18 mouse cellular contexts compared by ENCODE assay signal in genomic region chr8:26931742-26932141, GRCm38 (mm10).
"Had no signal": no experiment of that assay in that cellular context is flagged by ENCODE, and none has a peak within 500 bp of the region (broad histone marks: within the 10 kb centered on the region; RNA-seq: fewer than 3 reads in every experiment).

No protein-coding gene starts in this region.

- H3K27me3 ChIP-seq: kidney, embryonic 15.5 days; liver, embryonic 13.5 days; midbrain, embryonic 12.5 days; midbrain, embryonic 15.5 days; neural tube, embryonic 12.5 days; neural tube, embryonic 15.5 days had no signal

- ATAC-seq: intestine, postnatal 0 days; midbrain, embryonic 15.5 days had no signal

- H3K36me3 ChIP-seq: kidney, embryonic 15.5 days; liver, embryonic 13.5 days; midbrain, embryonic 12.5 days; midbrain, embryonic 15.5 days; neural tube, embryonic 12.5 days; neural tube, embryonic 15.5 days had no signal

- H3K9me3 ChIP-seq: kidney, embryonic 15.5 days; liver, embryonic 13.5 days; midbrain, embryonic 12.5 days; midbrain, embryonic 15.5 days; neural tube, embryonic 12.5 days; neural tube, embryonic 15.5 days had no signal

- H3K4me3 ChIP-seq: kidney, embryonic 15.5 days; liver, embryonic 13.5 days; midbrain, embryonic 12.5 days; midbrain, embryonic 15.5 days; neural tube, embryonic 12.5 days; neural tube, embryonic 15.5 days had no signal

- H3K27ac ChIP-seq: kidney, embryonic 15.5 days; liver, embryonic 13.5 days; macrophage; midbrain, embryonic 12.5 days; midbrain, embryonic 15.5 days; neural tube, embryonic 12.5 days; neural tube, embryonic 15.5 days; stomach, postnatal 0 days had no signal

- H3K9ac ChIP-seq: kidney, embryonic 15.5 days; liver, embryonic 13.5 days; midbrain, embryonic 12.5 days; midbrain, embryonic 15.5 days; neural tube, embryonic 12.5 days; neural tube, embryonic 15.5 days had no signal

- H3K4me1 ChIP-seq: liver, embryonic 13.5 days; midbrain, embryonic 12.5 days; midbrain, embryonic 15.5 days; neural tube, embryonic 12.5 days; neural tube, embryonic 15.5 days had no signal

- DNase-seq: kidney, adult 8-10 months; kidney, postnatal 14 days; kidney, postnatal 4 days; liver, embryonic 13.5 days; right cerebral cortex, adult 18-20 months; right cerebral cortex, postnatal 14 days; right cerebral cortex, postnatal 4 days; thymus, adult 2 months; thymus, postnatal 14 days; thymus, postnatal 4 days had no signal

- H3K4me2 ChIP-seq: kidney, embryonic 15.5 days; liver, embryonic 13.5 days; midbrain, embryonic 12.5 days; midbrain, embryonic 15.5 days; neural tube, embryonic 12.5 days; neural tube, embryonic 15.5 days had no signal
